Mouse (Mus musculus): ENCODE results near the gene Olfr493. TPM values are rescaled to one million over a fixed set of nuclear protein-coding genes. Genes with fewer than 3 reads are reported as not detected.

The Olfr493 gene
- not detected for polyA plus RNA-seq (2015; fragmentation: Illumina TruSeq; extraction: RNeasy Lipid Tissue Mini Kit (QIAGEN cat#74804); ENCODE audit: insufficient read depth, low read depth, low replicate concordance)

GRCm38 (mm10) chr7:108346879-108347278, at the start of gene Olfr493:
Gene Olfr493 (minus strand): TSS chr7:108346979.

GRCm38 (mm10) chr7:108392867-108393266, 46.1 kb upstream of the Olfr493 start, which contains the start of gene Olfr495:
Gene Olfr495 (plus strand): TSS chr7:108393167.

GRCm38 (mm10) chr7:108365035-108365434, 18.3 kb upstream of the Olfr493 start, which contains the start of gene Olfr494:
Gene Olfr494 (plus strand): TSS chr7:108365335.

GRCm38 (mm10) chr7:108323574-108323973, 23.2 kb downstream of the Olfr493 start, which contains the start of gene Olfr492:
Gene Olfr492 (minus strand): TSS chr7:108323674.

GRCm38 (mm10) chr7:108313151-108313550, 33.6 kb downstream of the Olfr493 start, which contains the start of gene Olfr491:
Gene Olfr491 (plus strand): TSS chr7:108313451.

Other genes with a start within 250 kb of the Olfr493 start
- gene Olfr482, start 249.4 kb downstream of the Olfr493 start, polyA plus RNA-seq (2015; fragmentation: Illumina TruSeq; extraction: RNeasy Lipid Tissue Mini Kit (QIAGEN cat#74804); ENCODE audit: insufficient read depth, low read depth, low replicate concordance): not detected
- not detected for gene Olfr483, start 246.1 kb downstream of the Olfr493 start, polyA plus RNA-seq (2015; fragmentation: Illumina TruSeq; extraction: RNeasy Lipid Tissue Mini Kit (QIAGEN cat#74804); ENCODE audit: insufficient read depth, low read depth, low replicate concordance)
- gene Olfr484, start 219.5 kb downstream of the Olfr493 start, polyA plus RNA-seq (2015; fragmentation: Illumina TruSeq; extraction: RNeasy Lipid Tissue Mini Kit (QIAGEN cat#74804); ENCODE audit: insufficient read depth, low read depth, low replicate concordance): not detected
- not detected for gene Olfr485, start 187.1 kb downstream of the Olfr493 start, polyA plus RNA-seq (2015; fragmentation: Illumina TruSeq; extraction: RNeasy Lipid Tissue Mini Kit (QIAGEN cat#74804); ENCODE audit: insufficient read depth, low read depth, low replicate concordance)
- not detected for gene Olfr486, start 174.2 kb downstream of the Olfr493 start, polyA plus RNA-seq (2015; fragmentation: Illumina TruSeq; extraction: RNeasy Lipid Tissue Mini Kit (QIAGEN cat#74804); ENCODE audit: insufficient read depth, low read depth, low replicate concordance)
- not detected for gene Olfr487, start 132.3 kb downstream of the Olfr493 start, polyA plus RNA-seq (2015; fragmentation: Illumina TruSeq; extraction: RNeasy Lipid Tissue Mini Kit (QIAGEN cat#74804); ENCODE audit: insufficient read depth, low read depth, low replicate concordance)
- not detected for gene Olfr488, start 88.6 kb downstream of the Olfr493 start, polyA plus RNA-seq (2015; fragmentation: Illumina TruSeq; extraction: RNeasy Lipid Tissue Mini Kit (QIAGEN cat#74804); ENCODE audit: insufficient read depth, low read depth, low replicate concordance)
- not detected for gene Olfr490, start 58.0 kb downstream of the Olfr493 start, polyA plus RNA-seq (2015; fragmentation: Illumina TruSeq; extraction: RNeasy Lipid Tissue Mini Kit (QIAGEN cat#74804); ENCODE audit: insufficient read depth, low read depth, low replicate concordance)
- not detected for gene Olfr491, start 33.5 kb downstream of the Olfr493 start, polyA plus RNA-seq (2015; fragmentation: Illumina TruSeq; extraction: RNeasy Lipid Tissue Mini Kit (QIAGEN cat#74804); ENCODE audit: insufficient read depth, low read depth, low replicate concordance)
- gene Olfr492, start 23.3 kb downstream of the Olfr493 start, polyA plus RNA-seq (2015; fragmentation: Illumina TruSeq; extraction: RNeasy Lipid Tissue Mini Kit (QIAGEN cat#74804); ENCODE audit: insufficient read depth, low read depth, low replicate concordance): not detected
- gene Olfr494, start 18.4 kb upstream of the Olfr493 start, polyA plus RNA-seq (2015; fragmentation: Illumina TruSeq; extraction: RNeasy Lipid Tissue Mini Kit (QIAGEN cat#74804); ENCODE audit: insufficient read depth, low read depth, low replicate concordance): not detected
- not detected for gene Olfr495, start 46.2 kb upstream of the Olfr493 start, polyA plus RNA-seq (2015; fragmentation: Illumina TruSeq; extraction: RNeasy Lipid Tissue Mini Kit (QIAGEN cat#74804); ENCODE audit: insufficient read depth, low read depth, low replicate concordance)
- gene Olfr497, start 73.4 kb upstream of the Olfr493 start, polyA plus RNA-seq (2015; fragmentation: Illumina TruSeq; extraction: RNeasy Lipid Tissue Mini Kit (QIAGEN cat#74804); ENCODE audit: insufficient read depth, low read depth, low replicate concordance): not detected
- gene Olfr498, start 118.3 kb upstream of the Olfr493 start, polyA plus RNA-seq (2015; fragmentation: Illumina TruSeq; extraction: RNeasy Lipid Tissue Mini Kit (QIAGEN cat#74804); ENCODE audit: insufficient read depth, low read depth, low replicate concordance): not detected
- gene Olfr502, start 178.1 kb upstream of the Olfr493 start, polyA plus RNA-seq (2015; fragmentation: Illumina TruSeq; extraction: RNeasy Lipid Tissue Mini Kit (QIAGEN cat#74804); ENCODE audit: insufficient read depth, low read depth, low replicate concordance): not detected
- gene Olfr503, start 197.5 kb upstream of the Olfr493 start, polyA plus RNA-seq (2015; fragmentation: Illumina TruSeq; extraction: RNeasy Lipid Tissue Mini Kit (QIAGEN cat#74804); ENCODE audit: insufficient read depth, low read depth, low replicate concordance): not detected
- not detected for gene Olfr504, start 218.8 kb upstream of the Olfr493 start, polyA plus RNA-seq (2015; fragmentation: Illumina TruSeq; extraction: RNeasy Lipid Tissue Mini Kit (QIAGEN cat#74804); ENCODE audit: insufficient read depth, low read depth, low replicate concordance)

Measured in pancreas, adult 10 weeks (tissue).